Mouse (Mus musculus): ENCODE results near the gene Ccdc115. TPM values are rescaled to one million over a fixed set of nuclear protein-coding genes. Genes with fewer than 3 reads are reported as not detected.

Gene Ccdc115
- polyA plus RNA-seq, 1 experiment from 2014 or later = 46.3 TPM

DNA sequence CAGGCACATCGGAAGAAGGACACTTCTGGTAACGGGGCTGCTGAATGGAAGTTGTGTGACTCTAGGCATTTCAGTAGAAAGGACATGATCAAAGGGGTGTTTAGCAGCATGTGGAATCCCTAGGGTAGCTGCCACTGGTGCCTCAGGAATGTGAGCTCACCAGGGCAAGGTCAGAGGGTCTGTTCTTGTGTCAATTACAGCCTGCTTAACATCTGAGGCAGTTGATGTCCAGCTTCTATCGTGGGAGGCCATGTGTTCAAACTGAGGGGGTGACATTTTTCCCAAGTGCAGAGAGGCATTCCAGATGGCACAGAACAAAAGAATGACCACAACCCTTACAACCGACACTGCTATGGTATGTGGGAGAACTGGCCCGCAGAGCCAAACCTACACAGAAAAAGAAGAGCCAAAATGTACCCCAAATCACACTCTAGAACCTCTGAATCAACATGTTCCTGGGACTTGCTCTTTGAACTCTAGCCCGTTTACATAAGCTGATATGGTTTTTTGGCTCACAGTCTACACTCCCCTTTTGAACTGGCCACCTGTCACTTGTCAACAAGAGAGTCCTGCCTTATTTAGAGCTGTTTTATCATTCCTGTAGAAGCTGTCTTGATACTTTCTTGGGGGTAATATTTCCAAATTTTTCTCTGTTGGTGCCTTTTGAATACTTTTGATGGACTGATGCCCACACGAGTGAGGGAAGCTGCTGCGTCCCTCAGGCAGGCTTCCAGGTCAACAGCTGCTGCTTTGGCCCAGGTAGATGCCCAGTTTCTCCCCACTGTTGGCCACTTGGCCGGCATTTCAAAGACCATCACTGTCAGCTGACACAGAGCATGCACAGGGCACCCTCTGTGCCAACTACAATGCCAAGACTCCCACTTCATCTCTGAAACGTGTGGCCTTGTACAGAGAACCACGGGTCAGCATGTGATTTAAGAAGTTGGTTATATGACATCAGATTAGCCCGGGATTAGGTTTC is 51.8 kb downstream of the Ccdc115 start:
- WGBS = 61% methylated on average over 12 of the region's 12 CpGs
- no peaks in the 10 kb centered on the region for H3K36me3 ChIP-seq (ENCODE audit: control insufficient read depth, insufficient read depth, low read length)
- H3K9me3 ChIP-seq (ENCODE audit: control insufficient read depth, low read length) = no peaks in the 10 kb centered on the region
- no peak overlapping the region for H3K27ac ChIP-seq (replicated peaks in 1 of 2; ENCODE audit: control insufficient read depth in 1 of 2, insufficient read depth in 1 of 2, low read depth in 2 of 2, low read length in 2 of 2)
- no peak overlapping the region for H3K9ac ChIP-seq (ENCODE audit: low read length)
- no peaks in the 10 kb centered on the region for H3K27me3 ChIP-seq (ENCODE audit: control insufficient read depth, insufficient read depth, low read length)
- peaks cover 7 to 8% of the 10 kb centered on the region in 2 experiments; a peak in 3 of 4 replicates for H3K4me1 ChIP-seq (ENCODE audit: control insufficient read depth in 2 of 2, insufficient read depth in 2 of 2, low read length in 2 of 2)
- H3K4me3 ChIP-seq (ENCODE audit: control insufficient read depth in 1 of 2, insufficient read depth in 1 of 2, low read depth in 1 of 2, low read length in 2 of 2) = no peak overlapping the region
- H3K4me2 ChIP-seq (ENCODE audit: low read length) = no peak overlapping the region
- no peak for ATAC-seq (ENCODE audit: insufficient number of reproducible peaks, insufficient read depth, low FRiP score, low read depth)

Small RNA genes within 50 kb of the gene (microRNA-seq; reads per million reads assigned to microRNA genes)
- gene Mir5103 = 2.8 reads per million, percentile 3 among the genes with 10 or more reads in this experiment

Other genes with a start within 250 kb of the Ccdc115 start
- gene Imp4, start 179 bp upstream of the Ccdc115 start, polyA plus RNA-seq (2014; fragmentation: Nextera tagmentation; extraction: Ambion mirVana) = 59.0 and 66.7 TPM in 2 replicates
- gene Ptpn18, start 20.1 kb upstream of the Ccdc115 start, polyA plus RNA-seq (2014; fragmentation: Nextera tagmentation; extraction: Ambion mirVana) = 16.2 and 16.3 TPM in 2 replicates
- not detected in 2 replicates for gene Prss39, start 58.7 kb upstream of the Ccdc115 start, polyA plus RNA-seq (2014; fragmentation: Nextera tagmentation; extraction: Ambion mirVana)
- gene Cfc1, start 96.0 kb upstream of the Ccdc115 start, polyA plus RNA-seq (2014; fragmentation: Nextera tagmentation; extraction: Ambion mirVana) = 0.46 TPM in 1 of 2 replicates, not detected in the other
- not detected in 2 replicates for gene Prss40, start 121.3 kb upstream of the Ccdc115 start, polyA plus RNA-seq (2014; fragmentation: Nextera tagmentation; extraction: Ambion mirVana)
- gene Amer3, start 140.0 kb upstream of the Ccdc115 start, polyA plus RNA-seq (2014; fragmentation: Nextera tagmentation; extraction: Ambion mirVana) = not detected in 2 replicates